Mouse (Mus musculus): Measurements from ENCODE around the gene Mfsd4a.

Gene Mfsd4a

GRCm38 (mm10) chr1:132067261-132068255 is at the start of gene Mfsd4a:
TSS of gene Mfsd4a (minus strand) at chr1:132068062.
- peak; percentile 68 to 87 for DNase-seq (ENCODE audit: inconsistent age in 2 of 2, low spot score in 1 of 2)

GRCm38 (mm10) chr1:132116606-132117005 is 48.7 kb upstream of the Mfsd4a start:
- peak; percentile 55 to 85 for DNase-seq (ENCODE audit: inconsistent age in 2 of 2, low spot score in 1 of 2)

- no peak for DNase-seq (ENCODE audit: inconsistent age in 2 of 2, low spot score in 1 of 2)
Observed at GRCm38 (mm10) chr1:132113098-132113497, 45.2 kb upstream of the Mfsd4a start.

GRCm38 (mm10) chr1:132112426-132112825 is 44.6 kb upstream of the Mfsd4a start:
- no peak for DNase-seq (ENCODE audit: inconsistent age in 2 of 2, low spot score in 1 of 2)

- no peak for DNase-seq (ENCODE audit: inconsistent age in 2 of 2, low spot score in 1 of 2)
Observed at GRCm38 (mm10) chr1:132111411-132111810, 43.5 kb upstream of the Mfsd4a start.

GRCm38 (mm10) chr1:132109368-132109767 is 41.5 kb upstream of the Mfsd4a start:
- no peak for DNase-seq (ENCODE audit: inconsistent age in 2 of 2, low spot score in 1 of 2)

- no peak for DNase-seq (ENCODE audit: inconsistent age in 2 of 2, low spot score in 1 of 2)
Observed at GRCm38 (mm10) chr1:132104353-132104752, 36.5 kb upstream of the Mfsd4a start.

- no peak for DNase-seq (ENCODE audit: inconsistent age in 2 of 2, low spot score in 1 of 2)
Observed at GRCm38 (mm10) chr1:132101953-132102697, 34.3 kb upstream of the Mfsd4a start.

- DNase-seq (ENCODE audit: inconsistent age in 2 of 2, low spot score in 1 of 2): no peak
Observed at GRCm38 (mm10) chr1:132099775-132100174, 31.9 kb upstream of the Mfsd4a start.

GRCm38 (mm10) chr1:132099016-132099415 is 31.2 kb upstream of the Mfsd4a start:
- no peak for DNase-seq (ENCODE audit: inconsistent age in 2 of 2, low spot score in 1 of 2)

- no peak for DNase-seq (ENCODE audit: inconsistent age in 2 of 2, low spot score in 1 of 2)
Observed at GRCm38 (mm10) chr1:132098076-132098475, 30.2 kb upstream of the Mfsd4a start.

- peak; percentile 35 to 55 for DNase-seq (ENCODE audit: inconsistent age in 2 of 2, low spot score in 1 of 2)
Observed at GRCm38 (mm10) chr1:132095356-132096004, 27.6 kb upstream of the Mfsd4a start.

- no peak for DNase-seq (ENCODE audit: inconsistent age in 2 of 2, low spot score in 1 of 2)
Observed at GRCm38 (mm10) chr1:132093269-132093668, 25.4 kb upstream of the Mfsd4a start.

- DNase-seq (ENCODE audit: inconsistent age in 2 of 2, low spot score in 1 of 2): no peak
Observed at GRCm38 (mm10) chr1:132090266-132090665, 22.4 kb upstream of the Mfsd4a start.

- no peak for DNase-seq (ENCODE audit: inconsistent age in 2 of 2, low spot score in 1 of 2)
Observed at GRCm38 (mm10) chr1:132089767-132090166, 21.9 kb upstream of the Mfsd4a start.

GRCm38 (mm10) chr1:132088181-132088671 is 20.4 kb upstream of the Mfsd4a start:
- DNase-seq (ENCODE audit: inconsistent age in 2 of 2, low spot score in 1 of 2): no peak

GRCm38 (mm10) chr1:132085181-132086049 is 17.6 kb upstream of the Mfsd4a start:
- no peak for DNase-seq (ENCODE audit: inconsistent age in 2 of 2, low spot score in 1 of 2)

- no peak for DNase-seq (ENCODE audit: inconsistent age in 2 of 2, low spot score in 1 of 2)
Observed at GRCm38 (mm10) chr1:132078413-132078812, 10.6 kb upstream of the Mfsd4a start.

GRCm38 (mm10) chr1:132075576-132075975 is 7.7 kb upstream of the Mfsd4a start:
- peak in 1 of 2 experiments; percentile 49 for DNase-seq (ENCODE audit: inconsistent age in 2 of 2, low spot score in 1 of 2)

GRCm38 (mm10) chr1:132070659-132071058 is 2.8 kb upstream of the Mfsd4a start:
- no peak for DNase-seq (ENCODE audit: inconsistent age in 2 of 2, low spot score in 1 of 2)

Data from adrenal gland, adult (tissue).